In genomic region chr11:70763582-70763935, GRCm38 (mm10) we compare ENCODE assay signal across 7 mouse cellular contexts. TPM values are rescaled to one million over a fixed set of nuclear protein-coding genes. Genes with fewer than 3 reads are reported as not detected.
DNase-seq lines count a peak whose midpoint lies in the region; ATAC-seq and TF ChIP-seq lines count a peak whose summit lies in the region.

No protein-coding gene starts in this region.

- no peaks in the 10 kb centered on the region for H3K9me3 ChIP-seq in forebrain, embryonic 13.5 days (replicated peaks)
- H3K9me3 ChIP-seq in limb, embryonic 15.5 days, result no peaks in the 10 kb centered on the region

- intact Hi-C loops in left cerebral cortex, postnatal 4 days (cut with DNase I), result no loop called here

- 7% methylated on average over 3 of the region's 3 CpGs for WGBS in thymus, adult 2 months
- WGBS in forebrain, embryonic 13.5 days, result 32% methylated on average over 3 of the region's 3 CpGs
- WGBS in limb, embryonic 15.5 days, result 29% methylated on average over 3 of the region's 3 CpGs

- H3K9ac ChIP-seq in forebrain, embryonic 13.5 days, result peak overlapping the region; percentile 87
- no peak overlapping the region for H3K9ac ChIP-seq in limb, embryonic 15.5 days

- DNase-seq in thymus, adult 2 months, result no peak
- no peak for DNase-seq in thymus, postnatal 14 days
- DNase-seq in left cerebral cortex, postnatal 4 days, result no peak
- DNase-seq in ovary, postnatal 36 days (ENCODE audit: low spot score), result no peak

- peak overlapping the region; percentile 78 for H3K4me2 ChIP-seq in forebrain, embryonic 13.5 days
- H3K4me2 ChIP-seq in limb, embryonic 15.5 days, result peak overlapping the region; percentile 87

- peaks cover 24% of the 10 kb centered on the region for H3K4me1 ChIP-seq in thymus, adult 2 months (replicated peaks; ENCODE audit: control insufficient read depth, insufficient read depth, low read length)
- H3K4me1 ChIP-seq in forebrain, embryonic 13.5 days, result peaks cover 19% of the 10 kb centered on the region
- H3K4me1 ChIP-seq in limb, embryonic 15.5 days, result peaks cover 17% of the 10 kb centered on the region

- peak overlapping the region; percentile 90 for H3K27ac ChIP-seq in thymus, adult 2 months (ENCODE audit: control insufficient read depth, insufficient read depth, low read length)
- H3K27ac ChIP-seq in forebrain, embryonic 13.5 days, result 0 out of 2 replicates have a peak overlapping the region, but pooled peaks have one; percentile 59
- peak overlapping the region; percentile 83 for H3K27ac ChIP-seq in limb, embryonic 15.5 days

- H3K27me3 ChIP-seq in thymus, adult 2 months (ENCODE audit: control insufficient read depth, insufficient read depth, low read length), result no peaks in the 10 kb centered on the region
- no peaks in the 10 kb centered on the region for H3K27me3 ChIP-seq in forebrain, embryonic 13.5 days
- no peaks in the 10 kb centered on the region for H3K27me3 ChIP-seq in limb, embryonic 15.5 days

- peak overlapping the region; percentile 96 for H3K4me3 ChIP-seq in thymus, adult 2 months (ENCODE audit: control insufficient read depth, insufficient read depth, low read length)
- peak overlapping the region; percentile 83 for H3K4me3 ChIP-seq in forebrain, embryonic 13.5 days
- peak overlapping the region; percentile 74 for H3K4me3 ChIP-seq in limb, embryonic 15.5 days

- TF ChIP-seq POLR2A in thymus, adult 2 months (IDR thresholded peaks at IDR 0.05; ENCODE audit: control insufficient read depth, extremely low read depth, insufficient read depth, low read length, poor library complexity), result no peak

- ATAC-seq in forebrain, embryonic 13.5 days, result peak; percentile 27; the same call in 1 of the 2 replicates
- no peak for ATAC-seq in limb, embryonic 15.5 days (ENCODE audit: insufficient number of reproducible peaks, low FRiP score, low TSS enrichment, low read depth)
- ATAC-seq in granulocyte monocyte progenitor cell, adult 5-6 weeks (replicated peaks; ENCODE audit: poor library complexity, severe bottlenecking), result no peak

- H3K36me3 ChIP-seq in thymus, adult 2 months (ENCODE audit: control insufficient read depth, insufficient read depth, low read length), result no peaks in the 10 kb centered on the region
- peaks cover 10% of the 10 kb centered on the region; the same call in 1 of the 2 replicates for H3K36me3 ChIP-seq in forebrain, embryonic 13.5 days (ENCODE audit: poor library complexity, severe bottlenecking)
- peaks cover 4% of the 10 kb centered on the region; the same call in 1 of the 2 replicates for H3K36me3 ChIP-seq in limb, embryonic 15.5 days

- TF ChIP-seq CTCF in thymus, adult 2 months (IDR thresholded peaks at IDR 0.05; ENCODE audit: borderline replicate concordance, control insufficient read depth, extremely low read depth, insufficient read depth, low read length, poor library complexity), result no peak

RNA-seq across cellular contexts. Expression of gene Zfp3, which starts 0.5 kb away (rescaled TPM):
- 3.9 and 4.6 TPM in 2 replicates for polyA plus RNA-seq in thymus, adult 2 months (2012; rRNA removed)
- 11.5 and 13.4 TPM in 2 replicates for polyA plus RNA-seq in forebrain, embryonic 13.5 days (2015; fragmentation: Nextera tagmentation; extraction: Ambion mirVana)
- 7.3 and 7.9 TPM in 2 replicates for polyA plus RNA-seq in limb, embryonic 15.5 days (2015; fragmentation: Nextera tagmentation; extraction: Ambion mirVana)
- 0.45 and 2.1 TPM in 2 replicates for total RNA-seq in granulocyte monocyte progenitor cell, adult 5-6 weeks (2014; fragmentation: Nextera tagmentation)
- total RNA-seq in granulocyte monocyte progenitor cell, adult 5-6 weeks (2017), result 0.26 and 1.0 TPM in 2 replicates
- 10 to 100 TPM; 15.3 to 17.4 TPM for total RNA-seq in left cerebral cortex, postnatal 4 days (2021)

RNA-seq across cellular contexts. Expression of gene Scimp, which starts 48.8 kb away (rescaled TPM):
- polyA plus RNA-seq in thymus, adult 2 months (2012; rRNA removed), result 2.4 and 3.1 TPM in 2 replicates
- not detected in 2 replicates for polyA plus RNA-seq in forebrain, embryonic 13.5 days (2015; fragmentation: Nextera tagmentation; extraction: Ambion mirVana)
- 0.27 TPM in 1 of 2 replicates, not detected in the other for polyA plus RNA-seq in limb, embryonic 15.5 days (2015; fragmentation: Nextera tagmentation; extraction: Ambion mirVana)
- total RNA-seq in granulocyte monocyte progenitor cell, adult 5-6 weeks (2014; fragmentation: Nextera tagmentation), result not detected in 2 replicates
- not detected in 2 replicates for total RNA-seq in granulocyte monocyte progenitor cell, adult 5-6 weeks (2017)
- not detected for total RNA-seq in left cerebral cortex, postnatal 4 days (2021)
